Comparison of ENCODE assay signal across 9 mouse cellular contexts in genomic region chr5:134974294-134974693, GRCm38 (mm10). TPM values are rescaled to one million over a fixed set of nuclear protein-coding genes. Genes with fewer than 3 reads are reported as not detected.
DNase-seq lines count a peak whose midpoint lies in the region; ATAC-seq and TF ChIP-seq lines count a peak whose summit lies in the region.
"Had no signal": no experiment of that assay in that cellular context is flagged by ENCODE, and none has a peak within 500 bp of the region (broad histone marks: within the 10 kb centered on the region; RNA-seq: fewer than 3 reads in every experiment).

No protein-coding gene starts in this region.

- no peak for TF ChIP-seq CTCF in intestine, postnatal 0 days (IDR thresholded peaks at IDR 0.05; ENCODE audit: low read depth)
- no peak for TF ChIP-seq CTCF in lung, postnatal 0 days (IDR thresholded peaks at IDR 0.05)

- H3K27me3 ChIP-seq in intestine, postnatal 0 days (replicated peaks; ENCODE audit: control insufficient read depth, insufficient read depth, low read length) = no peaks in the 10 kb centered on the region
- no peaks in the 10 kb centered on the region for H3K27me3 ChIP-seq in lung, postnatal 0 days (replicated peaks; ENCODE audit: insufficient read depth, low read length)
- no peaks in the 10 kb centered on the region; the same call in 1 of the 2 replicates for H3K27me3 ChIP-seq in midbrain, embryonic 10.5 days (ENCODE audit: low read depth, poor library complexity, severe bottlenecking)
- no peaks in the 10 kb centered on the region for H3K27me3 ChIP-seq in midbrain, embryonic 16.5 days (ENCODE audit: control insufficient read depth, insufficient read depth, low read depth, low read length)

- TF ChIP-seq EP300 in lung, postnatal 0 days (IDR thresholded peaks at IDR 0.05) = peak; percentile 87

- H3K4me2 ChIP-seq in intestine, postnatal 0 days (replicated peaks; ENCODE audit: low read depth) = no peak overlapping the region
- H3K4me2 ChIP-seq in lung, postnatal 0 days (replicated peaks; ENCODE audit: low read depth, low read length) = 0 out of 2 replicates have a peak overlapping the region, but pooled peaks have one; percentile 17
- H3K4me2 ChIP-seq in midbrain, embryonic 16.5 days (ENCODE audit: low read length) = no peak overlapping the region
- H3K4me2 ChIP-seq: forebrain, embryonic 13.5 days had no signal

- no peak overlapping the region for H3K9ac ChIP-seq in intestine, postnatal 0 days (ENCODE audit: low read depth, low read length)
- no peak overlapping the region for H3K9ac ChIP-seq in lung, postnatal 0 days (replicated peaks; ENCODE audit: low read depth)
- no peak overlapping the region for H3K9ac ChIP-seq in midbrain, embryonic 16.5 days (ENCODE audit: low read depth, low read length)
- H3K9ac ChIP-seq: forebrain, embryonic 13.5 days had no signal

- H3K4me3 ChIP-seq in intestine, postnatal 0 days (ENCODE audit: low read depth, low read length) = no peak overlapping the region
- H3K4me3 ChIP-seq in lung, postnatal 0 days (ENCODE audit: low read depth, low read length) = no peak overlapping the region
- H3K4me3 ChIP-seq in midbrain, embryonic 10.5 days = no peak overlapping the region
- no peak overlapping the region for H3K4me3 ChIP-seq in midbrain, embryonic 16.5 days (ENCODE audit: low read depth, low read length)
- H3K4me3 ChIP-seq: forebrain, embryonic 13.5 days had no signal

- no peaks in the 10 kb centered on the region; the same call in 1 of the 2 replicates for H3K4me1 ChIP-seq in intestine, postnatal 0 days (replicated peaks; ENCODE audit: control insufficient read depth, insufficient read depth, low read length)
- peaks cover 3% of the 10 kb centered on the region; the same call in 1 of the 2 replicates for H3K4me1 ChIP-seq in lung, postnatal 0 days (ENCODE audit: insufficient read depth, low read depth, low read length)
- no peaks in the 10 kb centered on the region for H3K4me1 ChIP-seq in midbrain, embryonic 10.5 days
- H3K4me1 ChIP-seq in midbrain, embryonic 16.5 days (ENCODE audit: control insufficient read depth, insufficient read depth, low read length) = no peaks in the 10 kb centered on the region
- H3K4me1 ChIP-seq: forebrain, embryonic 13.5 days had no signal

- DNase-seq in lung, adult 18-20 months = peak; percentile 49 to 70
- DNase-seq in lung, postnatal 10 days = no peak
- peak; percentile 80 for DNase-seq in lung, postnatal 0 days (ENCODE audit: low spot score)
- DNase-seq in midbrain, embryonic 10.5 days (ENCODE audit: low spot score) = no peak
- no peak for DNase-seq in spleen, postnatal 4 days (ENCODE audit: low spot score in 2 of 2)
- DNase-seq: retina, postnatal 1 day had no signal

- no peaks in the 10 kb centered on the region for H3K36me3 ChIP-seq in intestine, postnatal 0 days (ENCODE audit: control insufficient read depth, insufficient read depth)
- no peaks in the 10 kb centered on the region for H3K36me3 ChIP-seq in lung, postnatal 0 days (ENCODE audit: insufficient read depth, low read length)
- H3K36me3 ChIP-seq in midbrain, embryonic 10.5 days = no peaks in the 10 kb centered on the region
- H3K36me3 ChIP-seq in midbrain, embryonic 16.5 days (ENCODE audit: control insufficient read depth, insufficient read depth, low read length) = no peaks in the 10 kb centered on the region

- no peaks in the 10 kb centered on the region for H3K9me3 ChIP-seq in intestine, postnatal 0 days (ENCODE audit: control insufficient read depth)
- H3K9me3 ChIP-seq in lung, postnatal 0 days (ENCODE audit: low read length) = no peaks in the 10 kb centered on the region
- H3K9me3 ChIP-seq in midbrain, embryonic 10.5 days (replicated peaks) = no peaks in the 10 kb centered on the region
- H3K9me3 ChIP-seq in midbrain, embryonic 16.5 days (replicated peaks; ENCODE audit: control insufficient read depth, low read length, poor library complexity, severe bottlenecking) = no peaks in the 10 kb centered on the region
- H3K9me3 ChIP-seq: forebrain, embryonic 13.5 days had no signal

- no peak overlapping the region; the same call in 1 of the 2 replicates for H3K27ac ChIP-seq in intestine, postnatal 0 days (ENCODE audit: low read depth, low read length)
- H3K27ac ChIP-seq in lung, postnatal 0 days (ENCODE audit: low read length) = peak overlapping the region; percentile 72
- H3K27ac ChIP-seq in midbrain, embryonic 10.5 days (replicated peaks) = no peak overlapping the region
- no peak overlapping the region for H3K27ac ChIP-seq in midbrain, embryonic 16.5 days (ENCODE audit: low read length)
- H3K27ac ChIP-seq: forebrain, embryonic 13.5 days had no signal

- WGBS in intestine, postnatal 0 days = 12% methylated on average over 7 of the region's 7 CpGs
- 4% methylated on average over 7 of the region's 7 CpGs for WGBS in lung, postnatal 0 days
- 64% methylated on average over 7 of the region's 7 CpGs for WGBS in midbrain, embryonic 10.5 days
- 66% methylated on average over 7 of the region's 7 CpGs for WGBS in midbrain, embryonic 16.5 days

- 0 out of 2 replicates have a peak, but pooled peaks have one; percentile 20 for ATAC-seq in intestine, postnatal 0 days
- peak; percentile 87 for ATAC-seq in lung, postnatal 0 days
- ATAC-seq in midbrain, embryonic 16.5 days = no peak
- ATAC-seq: forebrain, embryonic 13.5 days had no signal

RNA-seq across cellular contexts. Expression of gene Cldn3, which starts 11.7 kb away (rescaled TPM):
- 96.0 and 116 TPM in 2 replicates for polyA plus RNA-seq in intestine, postnatal 0 days (2015; fragmentation: Nextera tagmentation; extraction: Ambion mirVana)
- polyA plus RNA-seq in lung, postnatal 0 days (2015; fragmentation: Nextera tagmentation; extraction: Ambion mirVana) = 547 and 583 TPM in 2 replicates
- 2.0 and 2.9 TPM in 2 replicates for polyA plus RNA-seq in midbrain, embryonic 10.5 days (2016; fragmentation: Nextera tagmentation; extraction: Ambion mirVana)
- polyA plus RNA-seq in midbrain, embryonic 16.5 days (2015; fragmentation: Nextera tagmentation; extraction: Ambion mirVana) = 2.2 and 2.6 TPM in 2 replicates

RNA-seq across cellular contexts. Expression of gene Cldn4, which starts 27.6 kb away (rescaled TPM):
- polyA plus RNA-seq in intestine, postnatal 0 days (2015; fragmentation: Nextera tagmentation; extraction: Ambion mirVana) = 62.1 and 76.6 TPM in 2 replicates
- polyA plus RNA-seq in lung, postnatal 0 days (2015; fragmentation: Nextera tagmentation; extraction: Ambion mirVana) = 28.2 and 29.2 TPM in 2 replicates
- 3.2 and 3.4 TPM in 2 replicates for polyA plus RNA-seq in midbrain, embryonic 10.5 days (2016; fragmentation: Nextera tagmentation; extraction: Ambion mirVana)
- not detected in 2 replicates for polyA plus RNA-seq in midbrain, embryonic 16.5 days (2015; fragmentation: Nextera tagmentation; extraction: Ambion mirVana)
- polyA plus RNA-seq: forebrain, embryonic 13.5 days had no signal

RNA-seq across cellular contexts. Expression of gene Abhd11, which starts 34.7 kb away (rescaled TPM):
- polyA plus RNA-seq in intestine, postnatal 0 days (2015; fragmentation: Nextera tagmentation; extraction: Ambion mirVana) = 60.1 and 61.9 TPM in 2 replicates
- 72.9 and 80.9 TPM in 2 replicates for polyA plus RNA-seq in lung, postnatal 0 days (2015; fragmentation: Nextera tagmentation; extraction: Ambion mirVana)
- 39.4 and 39.8 TPM in 2 replicates for polyA plus RNA-seq in midbrain, embryonic 10.5 days (2016; fragmentation: Nextera tagmentation; extraction: Ambion mirVana)
- polyA plus RNA-seq in midbrain, embryonic 16.5 days (2015; fragmentation: Nextera tagmentation; extraction: Ambion mirVana) = 76.5 and 81.5 TPM in 2 replicates

RNA-seq across cellular contexts. Expression of gene Mettl27, which starts 42.1 kb away (rescaled TPM):
- 30.3 and 31.4 TPM in 2 replicates for polyA plus RNA-seq in intestine, postnatal 0 days (2015; fragmentation: Nextera tagmentation; extraction: Ambion mirVana)
- 33.7 and 35.5 TPM in 2 replicates for polyA plus RNA-seq in lung, postnatal 0 days (2015; fragmentation: Nextera tagmentation; extraction: Ambion mirVana)
- 9.6 and 12.8 TPM in 2 replicates for polyA plus RNA-seq in midbrain, embryonic 10.5 days (2016; fragmentation: Nextera tagmentation; extraction: Ambion mirVana)
- polyA plus RNA-seq in midbrain, embryonic 16.5 days (2015; fragmentation: Nextera tagmentation; extraction: Ambion mirVana) = 6.4 and 6.6 TPM in 2 replicates

RNA-seq across cellular contexts. Expression of gene Stx1a, which starts 49.0 kb away (rescaled TPM):
- polyA plus RNA-seq in intestine, postnatal 0 days (2015; fragmentation: Nextera tagmentation; extraction: Ambion mirVana) = 5.6 and 6.5 TPM in 2 replicates
- 5.5 and 5.8 TPM in 2 replicates for polyA plus RNA-seq in lung, postnatal 0 days (2015; fragmentation: Nextera tagmentation; extraction: Ambion mirVana)
- 13.3 and 17.5 TPM in 2 replicates for polyA plus RNA-seq in midbrain, embryonic 10.5 days (2016; fragmentation: Nextera tagmentation; extraction: Ambion mirVana)
- polyA plus RNA-seq in midbrain, embryonic 16.5 days (2015; fragmentation: Nextera tagmentation; extraction: Ambion mirVana) = 162 and 195 TPM in 2 replicates

Comparison
In these comparisons a context has a peak if more than half of its experiments do, and no peak if none do; other contexts are left out.
1. DNase-seq: peak in lung, adult 18-20 months (2 of 2) and lung, postnatal 0 days (single experiment); none in lung, postnatal 10 days (single experiment), midbrain, embryonic 10.5 days (single experiment) and spleen, postnatal 4 days (0 of 2).
2. RNA of gene Cldn3, which starts 11.7 kb away (polyA plus RNA-seq): 547 to 583 TPM in lung, postnatal 0 days and 96.0 to 116 TPM in intestine, postnatal 0 days; 2.0 to 2.9 TPM in midbrain, embryonic 10.5 days and 2.2 to 2.6 TPM in midbrain, embryonic 16.5 days; every median in the first group is over 10 times any median in the second.